Mouse (Mus musculus): Measurements from ENCODE around the gene Pth1r. TPM values are rescaled to one million over a fixed set of nuclear protein-coding genes. Genes with fewer than 3 reads are reported as not detected.

Gene Pth1r
- total RNA-seq, 2 experiments from 2014 or later: not detected

GRCm38 (mm10) chr9:110751412-110751811 lies 4.5 kb upstream of the Pth1r start:
- ATAC-seq (replicated peaks; ENCODE audit: low FRiP score, poor library complexity, severe bottlenecking): no peak

DNA sequence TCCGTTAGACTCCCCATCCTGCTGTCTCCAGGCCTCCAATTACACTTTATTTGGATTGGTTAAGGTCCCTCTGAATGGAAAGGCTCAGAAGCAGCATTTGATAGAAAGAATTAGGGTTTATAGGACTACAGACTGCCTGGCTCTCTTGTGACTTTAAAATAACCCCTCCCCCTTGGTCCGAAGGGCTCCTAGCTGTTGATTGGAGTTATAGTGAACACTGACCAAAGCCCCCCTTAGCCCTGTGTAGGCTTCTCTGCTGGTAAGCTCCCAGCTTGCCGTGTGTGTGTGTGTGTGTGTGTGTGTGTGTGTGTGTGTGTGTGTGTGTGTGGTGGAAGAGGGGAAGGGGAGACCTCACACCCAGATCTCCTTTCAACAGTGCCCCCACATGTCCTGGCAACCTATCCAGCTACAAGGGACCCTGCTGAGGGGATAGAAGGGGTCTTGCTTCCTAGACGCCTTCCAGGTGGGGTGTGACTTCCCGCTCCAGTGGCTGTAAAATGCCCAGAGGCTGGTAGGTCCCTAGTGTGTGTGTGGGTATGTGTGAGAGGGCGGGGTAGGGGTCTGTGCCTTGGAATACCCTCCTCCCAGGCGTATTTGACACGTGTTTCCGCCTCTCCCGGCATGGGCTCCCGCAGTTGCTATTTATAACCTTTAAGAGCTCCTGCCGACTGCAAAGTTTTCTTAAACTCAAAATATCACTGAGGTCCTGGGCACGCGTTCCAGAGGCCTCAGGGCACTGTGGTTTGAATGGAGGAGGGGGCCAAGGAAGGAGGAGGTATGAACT lies 3.7 kb upstream of the Pth1r start:
- no peak for ATAC-seq (replicated peaks; ENCODE audit: low FRiP score, poor library complexity, severe bottlenecking)

GRCm38 (mm10) chr9:110748451-110748850 lies 1.5 kb upstream of the Pth1r start:
- no peak for ATAC-seq (replicated peaks; ENCODE audit: low FRiP score, poor library complexity, severe bottlenecking)

GRCm38 (mm10) chr9:110746238-110746637 lies 707 bp downstream of the Pth1r start:
- no peak for ATAC-seq (replicated peaks; ENCODE audit: low FRiP score, poor library complexity, severe bottlenecking)

GRCm38 (mm10) chr9:110745752-110746151 lies 1.2 kb downstream of the Pth1r start:
- no peak for ATAC-seq (replicated peaks; ENCODE audit: low FRiP score, poor library complexity, severe bottlenecking)

DNA sequence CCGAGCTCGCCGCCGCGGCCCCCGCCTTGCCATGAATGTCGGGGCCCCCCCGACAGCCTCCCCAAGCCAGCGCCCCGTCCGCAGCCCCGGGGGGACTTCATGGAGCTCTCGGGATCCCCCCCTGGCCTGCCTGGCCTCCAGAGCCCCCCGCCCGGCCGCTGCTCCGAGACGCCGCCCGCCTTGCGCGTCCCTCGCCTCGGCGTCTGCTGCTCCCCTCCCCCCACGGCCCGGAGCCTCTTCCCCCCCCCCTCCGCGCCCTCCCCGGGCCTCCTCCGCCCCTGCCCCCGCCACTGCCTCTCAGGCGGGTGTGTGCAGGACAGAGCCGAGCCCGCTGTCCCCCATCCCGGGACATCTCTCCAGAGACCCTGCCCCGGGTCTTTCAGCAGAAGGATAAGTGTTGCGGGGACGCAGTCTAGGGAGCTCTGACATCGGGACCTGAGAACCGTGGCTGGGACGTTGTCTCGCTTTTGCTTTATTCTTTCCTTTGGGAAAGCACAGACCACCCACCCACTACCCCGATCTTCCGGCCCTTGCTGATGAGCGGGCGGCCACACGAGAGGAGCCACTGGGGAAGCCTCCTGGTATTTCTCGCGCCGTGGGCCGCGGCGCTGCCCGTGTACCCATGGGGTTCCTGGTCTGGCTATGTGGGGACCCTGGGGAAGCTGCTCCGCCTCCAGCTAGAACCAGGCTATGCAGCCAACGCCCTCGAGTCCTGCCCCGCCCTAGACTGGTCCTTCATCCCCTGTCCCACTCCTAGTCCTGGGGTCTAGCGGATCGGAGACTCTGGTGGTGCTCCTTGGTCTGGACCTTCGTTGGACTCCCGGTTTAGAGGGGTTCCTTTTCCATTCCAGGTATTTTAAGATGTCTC lies 3.3 kb downstream of the Pth1r start:
- no peak for ATAC-seq (replicated peaks; ENCODE audit: low FRiP score, poor library complexity, severe bottlenecking)

- ATAC-seq (replicated peaks; ENCODE audit: low FRiP score, poor library complexity, severe bottlenecking): no peak
Observed at GRCm38 (mm10) chr9:110742951-110743455, 3.9 kb downstream of the Pth1r start.

DNA sequence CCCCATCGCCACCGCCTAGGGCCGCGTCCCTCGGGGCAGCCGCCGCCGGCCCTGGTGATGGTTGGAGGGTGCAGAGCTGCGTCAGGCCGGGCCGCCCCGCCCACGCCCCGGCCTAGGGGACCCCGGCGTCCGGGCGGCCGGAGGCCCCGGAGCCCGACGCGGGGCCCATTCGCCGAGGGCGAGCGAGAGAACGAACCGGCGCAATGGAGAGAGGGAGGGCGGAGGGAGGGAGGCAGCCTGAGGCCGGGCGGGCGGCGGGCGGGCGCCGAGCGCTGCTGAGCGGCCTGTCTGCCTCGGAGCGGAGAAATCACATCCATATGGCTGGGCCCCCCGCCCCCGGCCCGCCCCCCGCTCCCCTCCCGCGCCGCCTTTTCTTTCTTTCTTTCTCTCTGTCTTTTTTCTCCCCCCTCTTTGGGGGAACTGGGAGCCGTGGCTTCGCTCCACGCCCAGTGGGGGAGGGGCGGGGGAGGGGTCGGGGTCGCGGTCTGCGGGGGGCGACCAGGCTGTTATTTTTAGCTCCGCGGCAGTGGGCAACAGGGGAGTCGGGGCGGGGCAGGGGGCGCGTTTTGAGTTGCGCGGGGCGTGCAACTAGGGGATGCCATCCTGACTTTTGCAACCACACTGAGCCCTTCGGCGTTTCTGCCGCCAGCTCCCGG lies 4.5 kb downstream of the Pth1r start:
- no peak for ATAC-seq (replicated peaks; ENCODE audit: low FRiP score, poor library complexity, severe bottlenecking)

- no peak for ATAC-seq (replicated peaks; ENCODE audit: low FRiP score, poor library complexity, severe bottlenecking)
Observed at GRCm38 (mm10) chr9:110741711-110742294, 5.1 kb downstream of the Pth1r start, which contains the start of gene Myl3. Myl3 (plus strand) TSS chr9:110741861.

- no peak for ATAC-seq (replicated peaks; ENCODE audit: low FRiP score, poor library complexity, severe bottlenecking)
Observed at GRCm38 (mm10) chr9:110739961-110740360, 7.0 kb downstream of the Pth1r start.

DNA sequence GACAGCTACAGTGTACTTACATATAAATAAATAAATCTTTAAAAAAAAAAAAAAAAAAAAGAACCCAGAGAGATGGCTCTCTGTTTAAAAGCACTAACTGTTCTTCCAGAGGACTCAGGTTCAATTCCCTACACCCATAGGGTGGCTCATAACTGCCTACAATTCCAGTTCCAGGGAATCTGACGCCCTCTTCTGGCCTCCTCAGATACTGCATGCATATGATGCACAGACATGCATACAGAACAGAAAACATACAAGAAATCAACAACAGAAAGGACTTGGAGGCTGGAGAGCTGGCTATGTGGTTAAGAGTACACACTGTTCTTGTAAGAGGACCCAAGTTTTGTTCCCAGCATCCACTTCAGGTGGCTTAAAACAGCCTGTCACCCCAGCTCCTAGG lies 8.9 kb downstream of the Pth1r start:
- ATAC-seq (replicated peaks; ENCODE audit: low FRiP score, poor library complexity, severe bottlenecking): no peak

DNA sequence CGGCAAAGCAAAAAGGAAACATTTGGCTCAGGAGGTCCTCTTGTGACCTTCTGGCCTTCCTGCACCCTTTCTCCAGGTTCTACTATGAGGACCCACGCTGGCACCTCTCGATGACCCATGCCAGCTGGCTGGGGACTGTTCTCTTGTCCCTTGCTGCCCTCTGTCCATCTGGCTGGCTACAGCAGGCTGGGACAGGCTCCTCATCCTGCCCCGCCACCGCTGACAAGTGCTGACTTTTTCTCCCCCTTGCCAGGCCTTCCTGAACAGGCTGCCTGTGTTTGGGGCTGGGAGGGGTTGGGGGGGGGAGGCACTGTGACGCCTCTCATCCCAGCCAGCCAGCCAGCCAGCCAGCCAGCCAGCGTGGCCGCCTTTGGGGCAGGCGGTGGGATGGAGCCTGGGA lies 10.6 kb downstream of the Pth1r start:
- no peak for ATAC-seq (replicated peaks; ENCODE audit: low FRiP score, poor library complexity, severe bottlenecking)

DNA sequence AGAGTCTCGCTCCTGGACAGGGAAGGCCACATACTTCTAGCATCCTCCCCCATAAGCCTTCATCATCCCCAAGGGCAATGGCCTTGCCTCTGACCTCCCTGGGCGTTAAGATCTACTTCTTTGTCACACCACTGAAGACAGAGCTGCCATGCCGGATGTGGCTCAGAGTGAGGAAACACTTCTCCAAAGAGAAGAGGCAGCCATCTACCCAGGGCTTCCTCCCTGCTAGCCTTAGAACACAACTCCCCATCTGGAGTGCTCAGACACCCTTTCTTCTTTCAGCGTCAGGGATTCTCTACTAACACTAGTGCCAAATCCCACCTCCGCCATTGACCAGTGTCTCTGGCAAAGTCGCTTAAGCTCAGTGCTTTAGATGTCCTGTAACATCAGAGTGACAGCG lies 12.8 kb downstream of the Pth1r start:
- no peak for ATAC-seq (replicated peaks; ENCODE audit: low FRiP score, poor library complexity, severe bottlenecking)

DNA sequence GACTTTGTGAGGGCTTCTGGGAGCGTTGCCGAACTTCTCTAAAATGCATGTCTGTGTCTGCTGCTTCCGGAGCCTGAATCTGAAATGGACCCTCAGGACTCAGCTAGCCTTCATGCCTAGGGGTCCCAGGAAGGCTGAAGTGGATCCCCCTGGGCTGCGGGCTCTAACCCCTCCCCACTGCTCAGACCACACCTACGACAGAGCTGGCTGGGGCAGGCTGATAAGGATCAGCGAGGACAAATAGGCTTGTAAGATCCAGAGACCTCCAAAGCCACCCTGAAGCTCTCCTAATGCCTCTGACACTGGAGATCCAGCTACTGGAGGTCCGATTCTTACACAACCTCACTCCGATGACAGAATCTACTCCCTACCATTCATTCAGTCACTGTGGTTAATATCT lies 13.8 kb downstream of the Pth1r start:
- no peak for ATAC-seq (replicated peaks; ENCODE audit: low FRiP score, poor library complexity, severe bottlenecking)

DNA sequence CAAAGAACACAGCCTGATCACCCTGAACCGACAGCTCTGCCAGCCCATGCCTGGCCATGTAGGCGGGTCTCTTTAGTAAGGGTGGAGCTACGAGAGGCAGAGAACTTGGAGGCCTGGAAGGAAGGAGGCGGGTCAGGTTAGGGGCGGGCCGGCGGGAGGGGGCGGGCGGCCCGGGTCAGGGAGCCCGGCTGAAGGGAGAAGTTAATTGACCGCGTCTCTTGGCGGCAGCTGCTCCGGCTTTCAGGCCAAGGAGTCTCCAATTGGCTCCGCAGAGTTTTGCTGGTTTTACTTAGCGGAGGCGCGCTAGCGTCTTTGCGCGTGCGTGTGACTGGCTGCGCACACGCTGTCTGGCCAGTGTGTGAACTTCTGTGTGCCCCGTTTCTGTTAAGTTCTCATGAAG lies 14.3 kb downstream of the Pth1r start:
- no peak for ATAC-seq (replicated peaks; ENCODE audit: low FRiP score, poor library complexity, severe bottlenecking)

GRCm38 (mm10) chr9:110731859-110732258 lies 15.1 kb downstream of the Pth1r start:
- no peak for ATAC-seq (replicated peaks; ENCODE audit: low FRiP score, poor library complexity, severe bottlenecking)

GRCm38 (mm10) chr9:110729841-110730240 lies 17.1 kb downstream of the Pth1r start:
- no peak for ATAC-seq (replicated peaks; ENCODE audit: low FRiP score, poor library complexity, severe bottlenecking)

DNA sequence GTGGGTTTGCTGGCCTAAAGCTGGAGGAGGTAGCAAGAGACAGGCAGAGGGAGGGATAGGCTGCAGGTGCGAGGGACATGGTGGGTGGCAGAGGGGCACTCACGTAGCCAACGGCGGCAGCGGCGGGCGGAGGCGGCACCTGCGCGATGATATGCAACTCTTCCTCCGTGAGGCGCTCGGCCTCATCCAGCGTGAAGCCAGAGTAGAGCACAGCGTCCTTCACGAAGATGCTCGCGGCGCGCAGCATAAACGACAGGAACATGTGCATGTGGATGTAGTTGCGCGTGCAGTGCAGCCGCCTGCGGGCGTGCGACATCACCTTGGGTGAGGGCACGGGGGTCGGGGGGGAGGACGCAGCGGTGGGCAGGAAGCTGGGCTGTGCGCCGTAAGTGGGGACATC lies 20.1 kb downstream of the Pth1r start:
- ATAC-seq (replicated peaks; ENCODE audit: low FRiP score, poor library complexity, severe bottlenecking): no peak

DNA sequence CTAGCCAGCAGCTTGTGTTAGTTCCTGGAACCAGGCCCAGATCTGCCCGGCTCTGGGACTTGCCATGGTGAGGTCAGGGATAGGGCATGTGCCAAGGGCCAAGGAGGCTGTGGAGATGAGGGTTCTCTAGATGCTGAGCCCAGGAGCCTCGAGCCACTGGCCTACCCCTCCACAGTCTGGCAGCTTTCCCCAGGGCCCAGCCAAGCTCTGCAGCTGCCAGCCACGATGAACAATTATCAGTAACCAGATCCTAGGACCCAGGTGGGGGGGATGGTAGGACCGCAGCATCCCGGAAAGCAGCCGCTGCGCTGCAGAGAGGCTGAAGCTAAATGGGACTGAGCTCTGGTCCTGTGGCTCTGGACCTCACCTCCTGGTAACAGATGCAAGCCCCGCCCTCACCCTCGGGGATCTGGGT lies 21.2 kb downstream of the Pth1r start:
- no peak for ATAC-seq (replicated peaks; ENCODE audit: low FRiP score, poor library complexity, severe bottlenecking)

DNA sequence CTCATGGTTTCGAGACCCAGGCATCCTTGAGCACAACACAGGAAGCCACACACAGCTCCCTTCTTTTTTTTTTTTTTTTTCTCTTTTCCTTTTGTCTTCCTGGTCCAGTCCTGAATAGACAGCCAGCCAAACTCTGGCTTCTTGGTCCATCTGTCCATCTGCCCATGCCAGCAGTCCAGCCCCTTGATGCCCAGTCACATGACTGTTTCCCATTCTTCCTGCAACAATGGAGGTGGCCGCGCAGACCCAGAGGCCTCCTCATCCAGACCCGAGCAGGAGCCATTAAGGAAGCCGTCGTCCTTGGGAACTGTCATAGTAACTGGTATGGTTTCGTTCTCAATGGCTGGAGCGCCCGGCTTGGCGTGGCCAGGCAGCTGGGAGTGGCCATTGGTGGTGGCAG lies 24.9 kb downstream of the Pth1r start:
- no peak for ATAC-seq (replicated peaks; ENCODE audit: low FRiP score, poor library complexity, severe bottlenecking)

Measured in erythroblast, adult 5-6 weeks (primary cell).